Mouse (Mus musculus) layer of hippocampus, adult 2 months (tissue): ENCODE measurements around the gene Micall1. TPM values are rescaled to one million over a fixed set of nuclear protein-coding genes. Genes with fewer than 3 reads are reported as not detected.
A peak's percentile ranks its signal among the peaks of the same experiment; 100 is the strongest.

Experiments
- DNase-seq, 2 experiments: peaks; one replicate each; pipeline ENCODE4 v3.0.0; 2022; ENCODE audit warnings: low spot score in 2 of 2
- H3K27ac ChIP-seq: fragments of 200-600 bp; 2 replicates; pipeline ENCODE4 v1.8.1; 2022
- H3K4me3 ChIP-seq: fragments of 200-600 bp; 2 replicates; pipeline ENCODE4 v1.8.1; 2022; ENCODE audit warnings: mild to moderate bottlenecking
- CTCF ChIP-seq: fragments of 200-600 bp; conservative IDR thresholded peaks from 2 replicates; pipeline ENCODE4 v1.8.1; 2022; ENCODE audit warnings: antibody characterized with exemption, mild to moderate bottlenecking, moderate library complexity
- long read RNA-seq, 2 experiments: library from polyadenylated mRNA; stranded (forward); transcript quantifications; one replicate each; pipeline ENCODE4 v2.0.0; 2021; ENCODE audit warnings: borderline mapping rate in 2 of 2
- total RNA-seq, 2 experiments: library from RNA; stranded (reverse); gene quantifications; 2 replicates each; pipeline ENCODE4 v1.2.3; 2021

The Micall1 gene
- 10 to 100 TPM; 31.4 to 35.3 TPM for total RNA-seq
- long read RNA-seq, experiment 1, full-length matches to known transcripts, result 6 of 22 reads
- long read RNA-seq, experiment 1, partial matches to known transcripts, result 5 of 22 reads
- long read RNA-seq, experiment 1, other reads (novel, unspliced or antisense), result 11 of 22 reads
- long read RNA-seq, experiment 2, full-length matches to known transcripts, result 5 of 17 reads
- long read RNA-seq, experiment 2, partial matches to known transcripts, result 4 of 17 reads
- long read RNA-seq, experiment 2, other reads (novel, unspliced or antisense), result 8 of 17 reads

DNA sequence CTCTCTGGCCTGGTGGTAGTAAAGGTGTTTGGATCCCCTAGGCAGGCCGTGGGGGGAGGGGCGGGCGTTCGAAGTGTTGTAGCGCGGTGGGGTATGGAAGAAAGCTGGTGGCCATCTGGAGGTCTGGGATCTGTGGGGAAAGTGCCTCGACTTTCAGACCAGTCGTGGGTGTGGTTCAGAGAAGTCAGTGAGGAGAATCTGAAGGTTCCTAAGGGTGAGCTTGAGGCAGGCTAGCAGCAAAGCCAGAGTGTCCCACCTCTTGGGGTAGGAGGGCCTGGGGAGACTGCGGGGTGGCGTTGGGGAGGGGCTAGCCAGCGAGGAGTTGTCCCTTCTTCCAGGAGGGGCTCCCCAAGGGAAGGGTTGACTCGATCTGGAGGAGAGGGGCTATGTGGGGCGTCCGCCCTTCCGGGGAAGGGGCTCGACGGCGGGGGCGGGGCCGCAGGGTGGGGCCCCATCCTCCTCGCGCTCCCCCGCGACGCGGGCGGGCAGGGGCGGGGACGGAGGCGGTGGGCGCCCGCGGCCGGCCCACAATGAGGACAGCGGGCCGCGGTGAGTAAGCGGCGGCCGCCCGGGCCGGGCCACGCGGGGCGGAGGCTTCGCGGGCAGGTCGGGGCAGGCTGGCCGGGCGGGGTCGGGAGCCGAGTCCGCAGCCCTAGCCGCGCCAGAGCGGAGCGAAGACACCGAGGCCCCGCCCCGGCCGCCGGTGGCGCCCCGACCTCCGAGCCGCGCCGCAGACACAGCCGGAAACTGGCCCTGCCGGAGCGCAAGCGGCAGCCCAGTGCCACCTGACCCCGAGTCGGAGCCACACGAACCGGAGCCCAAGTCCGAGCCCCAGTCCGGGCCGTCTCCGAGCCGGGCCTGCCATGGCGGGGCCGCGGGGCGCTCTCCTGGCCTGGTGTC is at the start of gene Micall1:
Micall1 (plus strand) TSS at position 478 of the 900 bp plus-strand sequence.
- peak in 1 of 2 experiments; percentile 42 for DNase-seq
- no peak for TF ChIP-seq CTCF
- Histone ChIP-seq H3K4me3 (peak within 1 kb of the TSS; percentile 95), H3K27ac (peak within 1 kb of the TSS; percentile 96)

DNA sequence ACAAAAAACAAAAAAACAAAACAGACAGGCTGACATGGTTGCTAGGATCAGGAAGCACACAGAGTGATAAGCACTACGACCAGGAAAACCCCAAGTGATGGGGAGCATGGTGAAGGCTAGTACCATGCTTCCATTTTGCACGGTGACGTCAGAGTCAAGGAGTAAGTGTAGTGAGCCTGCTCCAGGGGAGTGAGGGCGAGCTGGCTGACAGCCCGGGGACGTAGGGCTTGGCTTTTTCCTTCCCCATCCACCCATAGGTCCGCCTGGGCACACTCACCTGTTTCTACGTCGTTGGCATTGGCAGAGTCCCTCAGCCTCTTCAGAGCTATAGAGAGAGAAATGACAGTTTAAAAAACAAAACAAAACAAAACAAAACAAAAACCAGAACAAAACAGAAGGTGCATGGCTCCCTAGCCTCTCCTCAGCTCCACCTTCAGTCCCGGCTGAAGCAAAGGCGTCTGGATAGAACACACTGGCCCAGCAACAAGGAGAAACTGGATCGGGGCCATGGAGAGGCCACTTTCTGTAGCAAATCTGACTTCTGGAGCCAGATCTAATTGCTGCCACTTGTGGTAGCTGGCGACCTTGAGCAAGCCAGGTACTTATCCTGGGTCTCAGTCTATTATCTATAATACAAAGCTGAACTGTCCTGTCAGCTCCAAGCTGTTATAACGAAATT is 47.7 kb upstream of the Micall1 start:
- TF ChIP-seq CTCF, result no peak
- no peak overlapping the region for H3K4me3 ChIP-seq
- H3K27ac ChIP-seq, result no peak overlapping the region
- no peak for DNase-seq

DNA sequence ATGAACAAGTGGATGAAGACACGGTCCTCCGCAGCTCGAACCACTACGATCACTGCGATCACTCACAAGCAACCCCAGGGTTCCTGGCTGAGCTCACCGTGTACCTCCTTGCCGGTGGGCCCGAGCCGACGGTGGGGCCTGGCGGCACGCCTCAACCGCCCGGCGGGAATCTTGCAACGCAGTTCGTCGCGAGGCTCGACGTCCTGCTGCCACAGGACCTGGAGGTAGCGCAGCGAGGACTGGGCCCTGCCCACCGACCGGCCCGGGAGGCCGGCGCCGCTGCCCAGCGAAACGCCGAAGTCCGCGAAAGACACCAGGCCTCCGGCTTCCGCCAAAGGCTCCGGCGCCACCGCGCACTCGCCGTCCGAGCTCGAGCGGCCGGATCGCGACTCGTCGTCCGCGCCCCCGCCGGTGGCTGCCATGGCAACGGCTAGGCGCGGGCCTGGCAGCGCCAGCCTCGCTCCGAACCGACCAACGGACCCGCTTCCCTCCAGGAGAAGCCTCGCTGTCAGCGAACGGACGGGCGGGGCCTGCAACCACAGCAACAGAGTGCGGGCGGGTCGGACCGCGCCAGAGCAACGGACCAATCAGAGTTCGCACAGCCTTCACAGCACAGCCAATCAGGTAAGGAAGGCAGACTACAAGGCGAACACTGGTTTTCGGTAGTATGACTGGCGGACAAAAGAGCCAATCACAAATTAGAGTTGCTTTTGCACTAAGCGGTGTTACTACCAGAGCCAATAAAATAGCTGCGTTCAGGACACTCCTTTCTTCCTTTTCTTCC is 46.1 kb upstream of the Micall1 start, which contains the start of gene Ankrd54:
Ankrd54 (minus strand) TSS at position 518 of the 784 bp plus-strand sequence.
- peak within 1 kb of the TSS; percentile 96 for H3K4me3 ChIP-seq
- peak within 1 kb of the TSS; percentile 78 for H3K27ac ChIP-seq
- TF ChIP-seq CTCF, result no peak
- DNase-seq, result peak; percentile 96 to 100

DNA sequence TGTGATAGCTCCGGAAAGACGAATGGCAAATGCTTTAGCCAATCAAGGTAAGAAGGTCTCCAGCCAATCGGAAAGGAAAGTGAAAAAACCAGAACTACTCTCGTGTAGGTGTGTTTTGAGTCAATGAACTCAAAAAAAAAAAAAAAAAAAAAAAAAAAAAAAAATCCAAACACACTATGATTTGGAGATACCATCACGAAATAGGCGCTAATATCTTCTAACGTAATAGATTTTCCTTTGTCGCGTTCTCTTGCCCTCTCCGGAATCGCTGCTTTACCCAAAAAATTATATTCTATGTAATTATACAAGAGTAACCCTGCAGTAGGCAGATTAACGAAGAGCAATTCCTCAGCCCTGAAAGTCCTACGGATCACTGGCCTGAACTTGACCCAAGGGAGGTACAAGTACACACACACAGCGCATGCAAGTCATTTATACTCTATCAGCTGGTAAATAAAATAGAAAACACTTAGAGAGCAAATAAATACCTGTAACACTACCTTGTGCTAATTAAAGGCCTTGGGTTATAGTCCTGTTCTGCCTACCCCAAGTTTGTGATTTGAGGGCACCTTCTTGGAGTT is 45.4 kb upstream of the Micall1 start:
- no peak for DNase-seq
- peak overlapping the region; percentile 46 for H3K4me3 ChIP-seq
- no peak for TF ChIP-seq CTCF
- H3K27ac ChIP-seq, result peak overlapping the region; percentile 49; the same call in 1 of the 2 replicates

DNA sequence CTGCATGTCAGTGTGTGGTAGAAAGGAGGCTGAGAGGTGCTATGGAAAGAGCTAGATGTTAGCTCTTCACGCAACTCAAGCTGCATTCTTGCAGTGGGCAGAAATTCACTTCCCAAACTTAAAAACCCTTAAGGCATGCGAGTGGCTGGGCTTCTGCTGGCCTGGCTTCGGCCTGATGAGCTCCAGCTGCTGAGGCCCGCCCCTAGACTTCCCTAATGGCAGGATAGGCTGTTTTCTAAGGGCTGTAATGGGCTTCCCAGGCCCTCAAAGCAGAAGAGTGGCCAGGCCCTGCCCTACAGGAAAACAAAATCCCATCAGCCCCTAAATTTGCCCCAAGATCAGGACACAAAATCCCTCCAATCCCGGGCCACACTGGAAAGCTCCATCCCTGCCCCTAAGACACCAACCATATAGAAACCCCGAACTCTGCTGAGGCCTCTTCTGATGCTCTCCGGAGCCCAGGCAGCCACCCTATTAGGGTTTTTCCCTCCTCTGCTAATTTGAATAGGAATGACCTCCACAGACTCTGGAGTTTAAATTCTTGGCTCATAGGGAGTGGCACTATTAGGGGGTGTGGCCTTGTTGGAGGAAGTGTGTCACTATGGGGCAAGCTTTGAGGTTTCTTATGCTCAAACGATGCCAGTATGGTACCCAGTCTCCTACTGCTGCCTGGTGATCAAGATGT is 43.5 kb upstream of the Micall1 start:
- Histone ChIP-seq H3K27ac (no peak overlapping the region), H3K4me3 (no peak overlapping the region)
- no peak for TF ChIP-seq CTCF
- no peak for DNase-seq

- Histone ChIP-seq H3K4me3 (no peak overlapping the region), H3K27ac (no peak overlapping the region)
- TF ChIP-seq CTCF, result no peak
- peak in 1 of 2 experiments; percentile 26 for DNase-seq
Observed at GRCm38 (mm10) chr15:79066276-79066675, 42.4 kb upstream of the Micall1 start.

GRCm38 (mm10) chr15:79067631-79068030 is 41.1 kb upstream of the Micall1 start:
- TF ChIP-seq CTCF, result no peak
- no peak overlapping the region for H3K4me3 ChIP-seq
- H3K27ac ChIP-seq, result no peak overlapping the region
- DNase-seq, result no peak

DNA sequence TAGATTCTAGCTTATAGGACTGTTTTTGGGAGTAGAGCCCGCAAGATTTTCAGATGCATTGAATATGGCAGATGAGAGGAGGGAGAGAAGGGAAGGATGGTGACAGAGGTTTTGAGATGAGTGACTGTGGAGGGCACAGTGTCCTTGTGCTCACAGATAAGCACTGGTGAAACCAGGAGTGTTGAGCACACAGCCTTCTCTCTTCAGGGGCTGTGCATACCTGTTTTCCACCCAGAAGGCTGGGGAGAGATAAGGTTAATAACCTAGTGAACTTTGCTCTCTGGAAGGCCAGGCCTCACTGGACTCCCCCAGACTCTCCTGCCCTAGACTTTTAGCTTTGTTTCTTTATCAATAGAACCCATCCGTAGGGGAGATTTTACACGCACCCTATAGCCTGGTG is 40.3 kb upstream of the Micall1 start:
- TF ChIP-seq CTCF, result no peak
- Histone ChIP-seq H3K4me3 (no peak overlapping the region), H3K27ac (no peak overlapping the region)
- no peak for DNase-seq

- H3K4me3 ChIP-seq, result no peak overlapping the region
- no peak overlapping the region for H3K27ac ChIP-seq
- DNase-seq, result peak; percentile 36 to 44
- TF ChIP-seq CTCF, result peak; percentile 93
Observed at GRCm38 (mm10) chr15:79071117-79072039, 37.3 kb upstream of the Micall1 start.

DNA sequence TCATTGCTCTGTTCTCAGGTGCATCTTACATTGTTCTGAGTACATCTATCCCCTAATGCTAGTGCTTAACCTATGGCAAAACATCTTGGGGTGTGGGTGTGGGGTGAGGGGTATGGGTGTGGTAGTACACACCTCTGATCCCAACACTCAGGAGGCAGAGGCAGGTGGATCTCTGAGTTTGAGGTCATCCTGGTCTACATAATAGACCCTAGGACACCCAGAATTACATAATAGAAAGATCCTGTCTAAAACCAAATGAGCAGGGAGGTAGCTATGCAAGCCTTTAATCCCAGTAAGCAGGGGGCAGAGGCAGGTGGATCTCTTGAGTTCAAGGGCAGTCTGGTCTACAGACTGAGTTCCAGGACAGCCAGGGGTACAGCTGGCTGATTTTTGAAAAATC is 34.9 kb upstream of the Micall1 start:
- no peak for TF ChIP-seq CTCF
- Histone ChIP-seq H3K4me3 (no peak overlapping the region), H3K27ac (no peak overlapping the region)
- DNase-seq, result no peak
